ENCODE assay signal across 11 mouse cellular contexts in the genomic region with DNA sequence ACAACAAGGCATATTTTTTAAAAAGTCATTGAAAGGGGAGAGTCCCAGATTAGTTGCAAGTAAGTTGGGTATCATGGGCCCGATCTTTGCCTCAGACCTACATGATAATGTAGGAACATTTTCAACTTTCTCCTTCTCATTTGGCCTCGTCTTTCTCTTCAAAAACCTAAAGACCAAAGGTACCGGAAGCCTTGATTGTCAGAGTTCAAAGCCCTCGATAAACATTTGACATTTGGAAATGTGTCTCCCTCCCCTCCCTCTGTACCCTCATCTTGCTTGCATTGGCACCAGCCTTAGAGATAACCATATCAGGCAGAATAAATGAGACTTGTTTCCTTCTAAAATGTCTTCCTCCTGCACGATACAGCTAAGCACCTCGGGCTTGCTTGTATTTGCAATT.
"Had no signal": no experiment of that assay in that cellular context is flagged by ENCODE, and none has a peak within 500 bp of the region (broad histone marks: within the 10 kb centered on the region; RNA-seq: fewer than 3 reads in every experiment).

No protein-coding gene starts in this region.

- H3K4me3 ChIP-seq: left cerebral cortex, adult 2 months; limb, embryonic 10.5 days; liver, embryonic 15.5 days; midbrain, embryonic 10.5 days had no signal

- ATAC-seq: lung, postnatal 0 days had no signal

- H3K36me3 ChIP-seq: limb, embryonic 10.5 days; liver, embryonic 15.5 days; midbrain, embryonic 10.5 days had no signal

- H3K4me1 ChIP-seq: liver, embryonic 15.5 days had no signal

- H3K27ac ChIP-seq: left cerebral cortex, adult 2 months; limb, embryonic 10.5 days; liver, embryonic 15.5 days; midbrain, embryonic 10.5 days; stomach, postnatal 0 days had no signal

- DNase-seq: kidney, adult 2 months; kidney, postnatal 25 days; lung, adult 2 months; midbrain, embryonic 14.5 days; right cerebral cortex, postnatal 14 days had no signal

- H3K27me3 ChIP-seq: liver, embryonic 15.5 days had no signal
